Mouse (Mus musculus) retina, postnatal 7 days (tissue): ENCODE measurements at regions not wholly inside any gene's neighbourhood (a gene's known extent, or its start where the extent isn't known, plus 50 kb on each side); places are given as distances from the start of the nearest gene placed in this dataset.
A peak's percentile ranks its signal among the peaks of the same experiment; 100 is the strongest.

ENCODE experiments used
- DNase-seq: peaks from one replicate; pipeline ENCODE4 v3.0.0-alpha.2; 2012; ENCODE audit warnings: low read depth, low spot score

- no peak for DNase-seq
Observed at GRCm38 (mm10) chr17:75895436-75895835, 343.7 kb upstream of the Fam98a start.

GRCm38 (mm10) chr17:75894934-75895333, 343.2 kb upstream of the Fam98a start:
- DNase-seq, result no peak

GRCm38 (mm10) chr17:75893559-75893958, 341.8 kb upstream of the Fam98a start:
- DNase-seq, result no peak

GRCm38 (mm10) chr17:75892156-75892555, 340.4 kb upstream of the Fam98a start:
- no peak for DNase-seq

- no peak for DNase-seq
Observed at GRCm38 (mm10) chr17:75891564-75891963, 339.8 kb upstream of the Fam98a start.

DNA sequence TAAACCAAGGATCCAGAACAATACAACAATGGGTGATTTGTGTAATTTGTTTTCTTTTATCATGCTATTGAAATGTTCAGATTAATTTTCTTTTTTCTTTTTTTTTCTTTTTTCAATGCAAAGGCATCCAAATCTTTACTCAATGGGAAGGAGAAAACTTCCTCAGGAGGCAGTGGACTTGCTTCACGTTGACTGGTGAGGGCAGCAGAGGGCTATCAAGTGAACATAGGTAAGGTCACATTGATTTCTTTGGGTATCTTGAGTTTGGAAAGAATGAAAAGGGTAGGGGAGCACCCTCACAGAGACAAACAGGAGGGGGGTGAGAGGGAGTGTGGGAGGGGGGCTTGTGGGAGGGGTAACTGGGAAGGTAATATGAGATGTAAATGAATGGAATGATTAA, 326.1 kb upstream of the Fam98a start:
- DNase-seq, result no peak

GRCm38 (mm10) chr17:75876895-75877294, 325.1 kb upstream of the Fam98a start:
- DNase-seq, result no peak

- DNase-seq, result no peak
Observed at GRCm38 (mm10) chr17:75874535-75874934, 322.8 kb upstream of the Fam98a start.

- peak; percentile 32 for DNase-seq
Observed at GRCm38 (mm10) chr17:75870492-75870891, 318.7 kb upstream of the Fam98a start.

DNA sequence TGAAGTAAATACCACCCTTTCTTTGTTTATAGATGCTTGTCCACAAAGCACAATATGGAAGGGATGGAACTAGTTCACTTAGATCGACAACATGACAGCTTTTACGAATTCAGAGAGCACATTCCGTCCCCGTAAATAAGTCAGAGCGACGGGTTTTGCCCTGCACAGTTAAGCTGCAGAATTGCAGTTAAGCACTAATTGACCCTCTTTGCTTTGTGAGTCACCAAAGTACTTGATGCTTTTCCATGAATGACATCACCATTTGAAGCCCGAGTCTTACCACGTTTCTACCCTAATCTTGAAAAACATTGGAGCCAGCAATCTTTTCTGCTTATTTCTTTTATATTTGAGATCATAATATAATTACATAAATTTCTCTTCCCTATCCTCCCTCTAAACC, 305.3 kb upstream of the Fam98a start:
- DNase-seq, result no peak

DNA sequence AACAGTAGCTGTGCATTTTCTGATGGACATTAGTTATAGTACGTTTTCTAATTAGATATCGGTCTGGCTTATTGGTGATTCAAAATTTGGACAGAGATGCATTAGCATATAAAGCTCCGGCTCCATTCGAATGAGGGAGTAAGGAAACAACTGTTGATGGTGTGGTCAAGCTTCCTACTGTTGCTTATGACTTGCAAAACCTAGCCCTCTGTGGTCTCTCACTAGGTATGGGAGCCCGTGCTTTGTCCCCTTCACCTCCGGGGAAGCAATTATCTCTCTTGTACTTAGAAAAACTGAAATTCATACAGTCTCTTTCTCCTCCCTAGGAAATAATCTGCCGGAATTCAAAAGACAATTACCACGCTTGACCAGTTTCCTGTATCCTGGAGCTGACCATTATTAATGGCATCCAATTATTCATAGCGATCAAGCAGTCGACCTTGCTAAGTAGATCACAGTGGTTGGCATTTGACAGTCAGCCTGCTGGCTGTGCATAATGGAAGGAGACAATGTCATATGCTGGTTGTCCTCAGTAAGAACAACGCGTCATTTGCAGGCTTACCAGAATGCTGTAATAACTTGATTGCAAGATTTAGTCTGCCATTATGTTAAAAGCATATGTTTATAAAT, 264.4 kb upstream of the Fam98a start:
- DNase-seq, result peak; percentile 39

- no peak for DNase-seq
Observed at GRCm38 (mm10) chr17:75812163-75812562, 260.4 kb upstream of the Fam98a start.

DNA sequence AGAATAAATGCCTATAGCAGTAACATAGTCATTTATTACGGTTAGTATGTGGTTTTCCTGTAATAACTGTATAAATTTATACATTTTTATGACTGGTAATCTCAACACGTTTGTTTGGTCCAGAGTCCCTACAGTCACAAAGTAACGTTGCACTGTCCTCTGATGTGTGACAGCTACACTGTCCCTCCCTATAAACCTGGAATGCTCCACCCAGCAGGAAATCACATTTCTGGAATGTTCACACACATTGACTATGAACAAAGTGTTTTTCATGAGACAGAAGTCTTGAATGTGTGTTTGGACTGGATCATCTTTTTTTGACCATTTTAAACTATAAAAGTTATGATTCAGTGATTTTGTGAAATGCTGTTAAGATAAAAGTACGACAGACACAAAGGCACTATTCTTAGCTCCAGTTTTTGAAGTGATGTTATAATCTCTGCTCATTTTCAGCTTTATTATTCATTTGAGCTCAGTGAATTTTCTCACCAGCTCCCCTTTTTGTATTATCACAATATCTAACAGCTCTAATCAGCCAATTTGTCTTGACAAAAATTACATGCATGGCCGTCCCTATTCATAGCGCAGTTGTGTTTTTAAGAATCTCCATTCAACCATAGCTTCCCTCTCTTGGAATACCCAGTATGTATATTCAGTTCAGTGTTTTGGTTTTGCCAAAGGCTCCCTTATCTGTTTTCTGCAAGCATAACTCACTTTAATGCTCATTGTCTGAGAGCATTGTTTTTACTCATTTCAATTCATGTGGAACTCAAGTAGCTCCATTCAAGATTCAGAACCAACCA, 257.0 kb upstream of the Fam98a start:
- no peak for DNase-seq

DNA sequence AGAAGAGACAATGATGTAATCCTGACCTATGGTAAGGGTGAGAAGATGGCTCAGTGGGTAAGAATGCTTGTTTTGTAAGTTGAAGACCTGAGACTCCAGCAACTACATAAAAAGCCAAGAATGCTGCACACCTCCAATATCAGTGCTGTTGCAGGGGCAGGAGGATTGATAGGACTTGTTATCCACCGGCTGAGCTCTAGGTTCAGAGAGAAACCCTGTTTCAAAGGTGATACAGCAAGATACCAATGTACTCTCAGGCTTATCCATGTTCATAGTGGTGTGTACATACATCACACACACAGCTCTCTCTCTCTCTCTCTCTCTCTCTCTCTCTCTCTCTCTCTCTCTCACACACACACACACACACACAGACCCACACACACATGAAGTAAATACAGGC, 256.3 kb upstream of the Fam98a start:
- no peak for DNase-seq

GRCm38 (mm10) chr17:75804358-75804757, 252.6 kb upstream of the Fam98a start:
- DNase-seq, result no peak

- DNase-seq, result no peak
Observed at GRCm38 (mm10) chr17:75796380-75796779, 244.6 kb upstream of the Fam98a start.

GRCm38 (mm10) chr17:75795772-75796171, 244.0 kb upstream of the Fam98a start:
- no peak for DNase-seq

GRCm38 (mm10) chr17:75779770-75780169, 228.0 kb upstream of the Fam98a start:
- DNase-seq, result no peak

- DNase-seq, result no peak
Observed at GRCm38 (mm10) chr17:75776611-75777010, 224.9 kb upstream of the Fam98a start.

DNA sequence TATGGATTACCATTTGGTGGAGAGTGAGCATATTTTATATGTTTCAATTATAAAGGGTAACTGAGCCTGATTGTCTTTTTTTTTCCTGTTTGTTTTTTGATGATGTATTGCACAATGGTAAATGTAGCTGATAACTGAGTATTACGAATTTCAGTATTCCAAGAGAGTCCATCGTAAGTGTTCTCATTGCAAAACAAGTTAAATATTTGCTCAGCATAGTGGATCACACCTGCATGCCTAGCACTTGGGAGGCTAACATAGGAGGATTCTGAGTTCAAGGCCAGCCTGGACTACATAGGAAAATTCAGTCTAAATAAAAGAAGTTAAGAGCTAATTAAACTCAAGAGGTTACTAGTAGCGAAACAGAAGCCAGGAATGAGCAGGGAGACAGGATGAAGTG, 223.8 kb upstream of the Fam98a start:
- DNase-seq, result no peak

GRCm38 (mm10) chr17:75772861-75773260, 221.1 kb upstream of the Fam98a start:
- no peak for DNase-seq

DNA sequence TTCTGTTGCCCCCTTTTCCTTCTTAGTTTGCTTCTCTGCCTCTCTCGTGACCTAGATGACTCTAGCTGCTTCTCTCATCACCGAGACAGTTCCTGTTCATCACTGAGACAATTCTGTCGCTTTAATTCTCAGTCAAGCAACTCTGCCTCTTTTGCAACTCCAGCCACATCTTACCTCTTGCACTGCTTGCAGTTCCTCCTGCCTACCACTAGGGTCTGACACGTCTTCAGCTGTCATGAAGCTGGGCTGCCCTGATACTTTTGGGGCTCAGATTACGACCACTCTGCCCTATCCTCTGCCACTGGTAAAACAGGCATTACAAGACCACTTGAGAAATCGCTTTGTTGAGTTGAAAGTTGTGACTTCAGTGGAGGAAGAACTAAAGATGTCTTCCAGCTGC, 216.9 kb upstream of the Fam98a start:
- no peak for DNase-seq

GRCm38 (mm10) chr17:75763391-75763790, 211.6 kb upstream of the Fam98a start:
- no peak for DNase-seq
